Mouse (Mus musculus) spleen, postnatal 36 days (tissue): Measurements from ENCODE around the gene Slc5a1.

Experiments used
- DNase-seq, 2 experiments: peaks; one replicate each; pipeline ENCODE4 v3.0.0; 2022; ENCODE audit warnings: low spot score in 2 of 2, mixed read lengths in 1 of 2

Slc5a1 gene

DNA sequence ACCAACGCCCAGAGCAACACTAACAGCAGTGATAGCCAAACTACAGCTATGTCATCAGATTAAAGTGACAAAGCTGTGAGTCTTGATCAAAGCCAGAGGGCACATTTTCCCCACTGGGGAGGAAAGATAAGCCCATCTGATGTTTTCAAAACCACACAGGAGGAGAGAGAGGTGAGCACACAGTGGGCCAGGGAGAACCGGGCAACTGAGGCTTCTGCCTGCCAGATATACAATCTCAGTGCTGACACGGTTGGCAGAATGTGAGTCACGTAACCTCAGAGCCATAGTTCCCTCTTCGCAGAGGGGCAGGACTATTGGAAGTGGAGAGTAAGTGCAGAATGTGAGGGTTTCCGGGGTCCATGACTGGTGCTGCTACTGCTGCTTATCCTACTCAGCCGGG lies 89.5 kb downstream of the Slc5a1 start:
- no peak for DNase-seq

DNA sequence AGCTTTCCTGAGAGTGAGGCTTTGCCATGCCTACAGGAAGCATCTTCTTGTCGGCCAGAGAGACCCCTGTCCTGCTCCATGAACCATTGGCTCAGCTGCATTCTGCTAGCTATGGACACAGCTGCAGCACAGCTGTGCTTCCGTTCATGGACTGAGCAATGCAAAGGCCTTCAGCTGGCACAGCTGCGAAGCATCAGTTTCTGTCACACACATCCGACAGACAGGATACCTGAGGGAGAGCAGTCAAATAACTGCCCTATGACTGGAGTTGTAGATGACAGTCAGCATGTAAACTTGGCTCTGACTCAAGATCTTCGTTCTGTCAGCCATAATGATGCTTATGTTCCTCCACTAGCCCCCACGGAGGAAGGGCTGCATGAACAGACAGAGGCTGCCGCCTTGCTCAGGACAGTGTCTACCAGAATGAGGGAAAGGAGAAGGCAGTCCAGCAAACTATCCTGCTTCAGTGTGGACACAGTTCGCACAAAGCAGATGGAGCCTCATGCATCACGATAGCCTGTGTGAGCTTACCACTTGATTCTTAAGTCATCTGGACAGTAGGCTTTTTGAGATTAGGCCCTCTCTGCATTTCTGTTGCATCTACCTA lies 91.3 kb downstream of the Slc5a1 start:
- DNase-seq: no peak

DNA sequence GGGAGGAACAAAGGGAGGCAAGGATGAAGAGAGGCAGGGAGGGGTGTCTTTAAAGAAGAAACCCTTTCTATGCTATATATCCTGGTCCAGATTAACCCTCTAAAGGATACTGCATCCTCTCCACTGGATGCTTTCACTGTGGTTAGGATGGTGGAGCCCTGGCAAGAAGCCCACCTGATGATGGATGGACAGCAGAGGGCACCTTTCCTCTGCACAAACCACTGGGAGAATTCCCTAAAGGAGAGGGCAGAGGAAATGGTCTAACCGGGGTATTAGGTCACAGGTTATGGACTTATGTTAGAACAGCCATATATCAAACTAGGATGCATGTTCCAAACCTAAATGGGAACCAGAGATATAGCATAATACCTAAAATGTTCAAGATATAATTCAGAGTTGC lies 96.1 kb downstream of the Slc5a1 start:
- DNase-seq: no peak

DNA sequence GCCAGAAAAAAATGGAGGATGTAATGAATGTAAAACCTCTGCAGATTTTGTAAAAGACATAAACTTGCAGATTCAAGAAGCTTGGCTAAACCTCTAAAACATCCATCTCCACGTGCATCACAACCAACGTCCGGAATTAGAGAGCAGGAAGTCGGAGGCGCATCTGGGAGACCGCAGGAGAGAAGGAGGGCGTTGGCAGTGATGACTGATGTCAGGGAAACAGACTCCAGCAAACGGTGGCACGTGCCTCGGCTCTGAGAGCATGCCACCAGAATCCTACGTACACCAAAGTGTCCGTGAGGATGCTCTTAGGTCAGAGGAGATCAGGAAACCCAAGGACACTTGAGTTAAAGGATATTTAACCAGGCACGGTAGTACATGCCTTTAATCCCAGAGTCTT lies 97.7 kb downstream of the Slc5a1 start:
- no peak for DNase-seq

DNA sequence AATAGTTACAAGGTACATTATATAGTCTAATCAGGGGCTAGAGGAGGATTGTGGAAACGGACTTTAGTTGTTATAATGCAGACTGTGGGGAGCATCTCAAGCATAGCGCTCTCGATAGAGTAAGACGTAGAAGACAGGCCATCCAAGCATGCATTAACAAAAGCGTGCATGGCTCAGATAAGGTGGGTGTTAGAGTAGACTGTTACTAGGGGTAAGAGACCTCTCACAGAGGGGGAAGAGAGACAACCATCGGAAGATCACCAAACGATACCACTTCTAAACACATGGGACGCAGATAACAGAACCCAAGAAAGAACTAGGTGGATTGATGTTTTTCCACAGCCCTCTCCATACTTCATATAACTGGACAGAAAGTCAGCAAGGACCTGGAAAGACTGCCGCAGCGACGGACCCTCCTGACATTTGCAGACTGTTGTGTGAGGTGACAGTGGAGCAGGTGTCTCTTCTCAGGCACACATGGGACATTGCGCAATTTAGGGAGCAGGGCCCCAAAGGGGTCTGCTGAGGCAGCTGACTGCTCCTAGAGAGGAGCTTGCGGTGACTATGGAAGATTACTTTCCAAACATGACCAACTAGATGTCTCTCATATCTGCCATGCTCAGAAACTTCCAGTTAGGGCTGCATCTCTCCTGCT lies 98.6 kb downstream of the Slc5a1 start:
- no peak for DNase-seq

DNA sequence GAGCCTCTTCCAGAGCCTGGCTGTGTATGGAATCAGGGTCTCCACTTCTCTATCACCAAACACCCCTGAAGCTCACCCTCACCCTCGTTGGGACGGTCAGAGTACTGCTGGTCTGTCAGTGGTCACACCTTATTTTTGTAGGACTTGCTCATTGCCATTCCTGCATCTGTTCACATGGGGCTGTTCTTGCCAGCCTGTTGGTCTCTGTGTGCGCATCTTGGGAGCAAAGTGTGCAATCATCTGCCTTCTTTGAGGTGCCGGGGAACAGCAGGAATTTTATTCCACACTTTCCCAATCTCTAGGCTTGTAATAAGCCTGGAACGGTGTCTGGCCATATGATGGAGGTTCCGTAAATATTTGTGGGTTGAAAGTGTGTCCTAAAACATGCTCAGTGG lies 99.1 kb downstream of the Slc5a1 start:
- no peak for DNase-seq

DNA sequence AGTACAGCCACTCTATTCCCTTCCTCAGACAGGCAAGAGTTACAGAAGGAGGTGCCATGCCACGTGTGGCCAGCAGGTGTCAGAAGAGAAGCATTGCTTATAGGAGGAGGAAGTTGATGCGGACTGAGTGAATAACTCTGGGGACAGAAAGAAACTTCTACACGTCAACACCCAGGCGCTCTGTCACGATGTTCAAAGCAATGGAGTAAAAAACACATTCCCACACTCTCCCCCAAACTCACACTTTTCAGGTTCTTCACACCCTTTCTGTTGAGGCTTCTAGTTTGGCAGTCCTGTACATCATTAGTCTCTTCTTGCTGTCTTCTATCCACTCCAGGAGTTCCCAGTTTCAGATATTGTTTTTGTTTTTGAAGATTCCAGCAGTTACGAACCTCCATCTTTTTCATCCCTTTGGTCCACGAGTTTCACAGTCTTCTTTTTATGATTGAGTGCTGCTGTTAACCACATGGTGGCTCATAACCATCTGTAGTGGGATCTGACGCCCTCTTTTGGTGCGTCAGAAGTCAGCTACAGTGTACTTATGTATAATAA lies 99.7 kb downstream of the Slc5a1 start:
- DNase-seq: peak; percentile 59 to 68

DNA sequence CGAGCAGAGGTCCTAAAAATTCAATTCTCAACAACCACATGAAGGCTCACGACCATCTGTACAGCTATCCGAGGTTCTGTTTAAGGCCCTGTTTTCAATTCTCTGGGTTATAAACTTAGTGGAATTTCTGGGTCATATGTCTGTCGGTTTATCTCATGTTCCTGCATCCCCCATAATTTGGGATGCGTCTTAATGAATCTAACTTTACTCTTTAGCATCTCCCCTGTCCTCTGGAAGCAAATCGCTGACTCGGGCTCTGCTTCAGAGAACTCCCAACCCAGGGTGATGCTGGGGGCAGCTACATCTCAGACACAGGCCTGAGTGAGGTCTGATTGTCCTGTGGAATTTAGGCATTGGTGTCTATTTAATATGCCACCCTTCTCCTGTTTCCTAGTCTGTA lies 100.3 kb downstream of the Slc5a1 start:
- no peak for DNase-seq

DNA sequence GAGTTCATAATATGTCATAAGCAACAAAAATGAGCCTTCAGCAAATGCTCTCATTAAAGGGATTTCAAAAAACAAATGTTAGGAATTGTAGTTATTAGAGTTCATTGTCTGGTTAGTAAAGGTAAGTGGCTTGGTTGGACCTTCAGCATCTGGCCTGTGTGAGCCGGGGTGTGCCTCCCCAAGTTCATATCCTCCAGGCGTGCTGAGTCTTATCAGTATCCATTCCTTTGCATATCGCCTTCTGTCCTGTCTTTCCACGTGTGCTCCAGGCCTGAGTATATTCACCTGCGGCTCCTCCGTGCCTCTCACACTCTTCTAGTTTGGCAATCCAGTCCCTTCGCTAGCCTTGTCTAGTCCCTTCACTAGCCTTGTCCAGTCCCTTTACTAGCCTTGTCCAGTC lies 102.3 kb downstream of the Slc5a1 start:
- no peak for DNase-seq

DNA sequence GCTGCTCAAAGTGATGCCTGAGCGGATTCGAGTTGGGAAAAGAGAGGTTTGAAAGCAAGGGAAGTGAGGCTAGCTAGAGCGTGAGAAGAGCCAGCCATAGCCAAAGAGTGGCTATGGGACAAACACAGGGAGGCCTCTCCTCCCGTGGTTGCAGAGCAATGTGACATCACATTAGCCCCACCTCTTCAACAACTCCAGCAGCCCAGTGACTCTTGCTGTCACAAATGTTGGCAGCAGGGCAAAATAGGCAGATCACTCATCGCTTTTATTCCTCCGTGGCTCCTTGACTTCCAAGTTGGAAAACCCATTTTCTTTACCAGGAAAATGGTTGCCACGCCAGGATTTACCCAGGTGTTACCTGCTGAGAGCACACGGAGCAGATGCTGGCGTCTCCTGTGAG lies 103.1 kb downstream of the Slc5a1 start:
- no peak for DNase-seq

DNA sequence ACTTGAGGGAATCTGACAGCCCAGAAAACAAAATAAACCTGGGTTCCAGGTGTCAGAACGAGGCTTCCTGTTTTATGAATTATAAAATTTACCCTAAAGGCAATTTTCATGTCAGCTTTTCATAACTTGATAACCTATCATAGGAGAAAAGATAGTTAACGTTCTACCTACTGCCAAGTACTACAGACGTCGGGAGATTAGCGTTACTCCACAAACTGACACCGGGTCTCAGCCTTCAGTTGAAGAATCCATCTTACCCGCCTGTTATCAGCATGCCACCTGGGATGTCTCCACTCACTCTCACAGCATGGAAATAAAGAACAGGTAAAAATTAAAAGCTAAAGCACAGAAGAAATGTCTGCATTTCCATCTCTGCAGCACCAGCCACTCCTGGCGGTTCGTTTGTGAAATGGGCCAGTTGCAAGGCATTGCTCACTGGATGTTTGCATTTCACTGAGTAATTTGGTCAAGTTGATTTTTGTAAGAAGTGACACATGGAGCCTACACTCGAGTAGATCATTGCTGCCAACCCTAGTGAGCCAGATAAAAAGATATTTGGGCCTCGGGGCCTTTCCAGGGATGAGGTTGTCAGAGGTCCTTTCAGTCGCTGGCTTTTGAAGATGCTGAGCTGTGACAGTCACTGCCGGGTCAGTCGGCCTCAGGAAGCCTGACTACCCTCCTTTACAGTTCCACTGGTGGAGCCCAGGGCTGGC lies 104.7 kb downstream of the Slc5a1 start:
- DNase-seq: no peak

DNA sequence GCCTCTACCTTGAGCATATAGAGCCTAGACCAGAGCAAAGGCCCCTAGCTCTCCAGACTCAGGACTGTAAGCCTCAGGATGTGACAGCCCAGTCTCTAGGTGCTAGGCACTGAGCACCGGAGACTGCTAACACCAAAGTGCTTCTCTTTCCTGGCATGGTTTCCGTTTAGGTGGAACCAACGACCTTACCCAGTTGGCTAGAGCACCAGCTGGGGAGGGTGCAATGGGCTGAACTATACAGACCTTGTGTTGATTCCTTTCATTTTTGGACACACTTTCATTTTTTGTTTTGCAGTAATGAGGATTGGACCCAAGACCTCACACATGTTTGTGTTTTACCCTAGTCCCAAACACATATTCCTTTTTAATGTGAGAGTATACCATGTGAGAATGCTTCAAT lies 106.5 kb downstream of the Slc5a1 start:
- no peak for DNase-seq

DNA sequence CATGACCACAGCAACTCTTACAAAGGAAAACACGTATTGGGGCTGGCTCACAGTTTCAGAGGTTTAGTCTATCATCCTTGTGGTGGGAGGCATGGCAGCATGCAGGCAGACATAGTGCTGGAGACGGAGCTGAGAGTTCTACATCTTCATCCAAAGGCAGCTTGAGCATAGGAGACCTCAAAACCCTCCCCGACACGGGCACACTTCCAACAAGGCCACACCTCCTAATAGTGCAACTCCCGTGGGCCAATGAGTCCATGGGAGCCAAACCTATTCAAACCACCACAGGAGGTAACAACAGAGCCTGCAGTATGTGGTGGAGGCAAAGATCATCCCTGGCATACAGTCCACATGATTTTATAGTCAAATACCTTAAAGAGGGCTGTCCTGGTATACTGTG lies 107.2 kb downstream of the Slc5a1 start:
- DNase-seq: no peak
